Mouse (Mus musculus) megakaryocyte, adult 5-6 weeks (primary cell): ENCODE measurements around the gene Mlxipl. TPM values are rescaled to one million over a fixed set of nuclear protein-coding genes. Genes with fewer than 3 reads are reported as not detected.

ENCODE experiments used
- ATAC-seq: 2 replicates; pipeline ENCODE4 v1.8.0; 2016; ENCODE audit warnings: mild to moderate bottlenecking, inconsistent platforms; ENCODE audit not compliant: poor library complexity, severe bottlenecking
- total RNA-seq, 2 experiments: library from RNA; stranded (forward) in 1 of 2; stranded (reverse) in 1 of 2; fragments of 153-499, 151-499 nt in 1 of 2; fragments of 221-1000, 200-1000 nt in 1 of 2; gene quantifications; 2 replicates each; pipeline versions ENCODE4 v1.2.3 to v1.2.4; 2015 to 2017

Mlxipl gene
- total RNA-seq, 2 experiments from 2014 or later = 0.31 to 0.62 TPM

DNA sequence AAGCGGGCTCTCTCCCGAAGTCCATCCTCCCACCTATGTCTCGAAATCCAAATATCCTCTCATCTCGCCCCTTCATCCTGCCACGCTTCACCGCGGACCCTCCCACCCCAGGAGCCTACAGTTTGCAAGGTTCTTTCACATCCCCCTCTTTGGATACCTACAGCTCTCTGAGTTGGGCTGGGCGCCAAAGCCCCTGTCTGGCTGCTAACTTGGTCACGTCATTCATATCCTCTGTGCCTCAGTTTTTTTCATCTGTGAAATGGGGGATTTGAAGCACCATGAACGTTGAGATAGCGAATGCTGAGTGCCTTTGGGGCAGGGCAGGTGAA, 11.2 kb upstream of the Mlxipl start:
- ATAC-seq = no peak

DNA sequence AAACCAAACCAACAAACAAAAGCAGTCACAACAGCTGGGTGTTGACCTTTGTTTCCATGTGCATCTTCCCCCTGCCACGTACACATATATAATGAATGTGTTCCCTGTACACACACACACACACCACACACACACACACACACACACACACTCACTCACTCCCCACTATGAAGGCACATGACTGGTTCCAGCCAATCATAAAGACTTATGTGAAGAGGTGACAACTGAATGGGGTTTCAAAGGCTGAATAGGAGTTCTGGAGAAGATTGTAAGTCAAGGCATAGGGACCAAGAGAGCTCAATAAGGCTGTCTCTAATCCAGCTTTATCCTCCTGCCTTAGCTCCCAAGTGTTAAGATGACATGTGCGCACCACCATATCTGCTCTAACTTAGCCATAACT, 10.1 kb upstream of the Mlxipl start:
- no peak for ATAC-seq

DNA sequence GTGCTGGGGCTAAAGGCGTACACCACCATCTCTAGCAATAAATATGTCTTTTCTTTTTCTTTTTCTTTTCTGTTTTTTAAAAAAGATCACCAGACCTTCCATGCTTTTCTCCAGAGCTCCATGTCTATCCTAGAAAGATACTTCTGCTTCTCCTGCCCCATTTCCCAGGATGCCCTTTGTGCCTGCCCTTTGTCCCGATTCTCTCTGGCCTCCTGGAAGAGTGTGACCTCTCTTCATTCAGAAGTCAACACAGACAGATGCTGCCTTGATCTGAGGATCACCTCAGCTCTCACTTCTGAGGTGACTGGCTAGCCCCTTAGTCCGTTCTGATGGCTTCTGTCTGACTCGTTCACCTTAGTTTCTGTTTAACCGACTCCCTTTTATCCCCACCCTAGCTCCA, 9.2 kb upstream of the Mlxipl start:
- no peak for ATAC-seq

DNA sequence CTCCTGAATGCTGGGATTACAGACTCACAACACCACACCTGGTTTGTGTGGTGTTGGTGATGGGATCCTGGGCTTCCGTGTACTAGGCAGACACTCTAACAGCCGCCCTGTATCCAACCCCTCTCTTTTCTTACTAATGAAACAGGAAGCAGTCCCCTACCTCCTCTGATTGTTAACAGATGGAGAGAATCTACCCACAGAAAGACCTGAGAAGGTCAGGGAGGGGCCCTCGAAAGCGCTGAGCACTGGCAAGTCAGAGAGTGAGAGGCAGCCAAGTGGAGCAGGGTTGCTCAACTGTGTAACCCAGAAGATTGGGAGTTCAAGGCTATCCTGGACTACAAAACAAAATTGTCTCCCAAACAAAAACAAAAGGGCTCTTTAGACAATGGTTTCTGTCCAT, 2.8 kb upstream of the Mlxipl start:
- ATAC-seq = no peak

DNA sequence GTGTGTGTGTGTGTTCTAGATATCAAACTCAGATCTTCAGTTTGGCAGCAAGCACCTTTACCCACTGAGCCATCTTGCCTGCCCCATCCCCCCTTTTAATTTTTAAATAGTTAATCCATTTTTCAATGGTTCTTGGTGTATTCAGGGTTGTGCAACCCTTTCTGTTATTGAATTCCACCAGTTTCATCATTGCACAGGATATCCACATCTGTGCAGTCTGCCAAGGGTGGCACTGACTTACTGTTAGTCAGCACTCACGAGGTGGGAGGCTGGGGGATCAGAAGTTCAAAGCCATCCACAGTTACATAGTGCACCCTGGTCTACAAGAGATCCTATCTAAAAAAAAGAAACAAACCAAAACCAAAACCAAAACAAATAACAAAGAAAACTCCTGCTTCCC, 11.3 kb downstream of the Mlxipl start:
- no peak for ATAC-seq

DNA sequence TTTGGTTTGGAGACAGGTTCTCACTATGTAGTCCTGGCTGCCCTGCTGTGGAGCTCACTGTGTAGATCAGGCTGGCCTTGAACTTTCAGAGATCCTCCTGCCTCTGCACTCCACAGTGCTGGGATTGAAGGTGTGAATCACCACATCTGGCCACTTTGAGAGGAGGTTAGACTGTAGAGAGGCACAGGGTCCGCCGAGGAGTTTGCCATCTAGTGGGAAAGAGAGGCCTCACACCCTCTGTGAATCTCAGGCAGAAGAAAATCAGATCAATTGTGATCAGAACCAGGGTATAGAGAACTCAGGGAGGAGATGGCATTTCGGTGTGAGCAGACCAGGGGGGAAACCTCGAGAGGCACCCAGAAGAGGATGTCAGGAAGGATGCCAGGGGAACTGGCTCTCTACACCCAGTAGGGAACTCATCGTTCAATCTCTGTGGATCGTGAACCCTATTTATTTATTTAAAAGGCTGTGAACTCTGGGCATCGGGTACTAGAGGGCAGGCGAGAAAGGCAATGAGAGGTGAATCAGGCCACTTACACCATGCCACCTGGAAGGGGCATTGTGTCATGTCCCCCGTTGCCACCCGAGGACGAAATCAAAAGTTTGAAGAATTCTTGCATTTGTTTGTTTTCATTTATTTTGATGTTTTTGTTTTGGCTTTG, 14.4 kb downstream of the Mlxipl start:
- ATAC-seq = 0 out of 2 replicates have a peak, but pooled peaks have one; percentile 32

DNA sequence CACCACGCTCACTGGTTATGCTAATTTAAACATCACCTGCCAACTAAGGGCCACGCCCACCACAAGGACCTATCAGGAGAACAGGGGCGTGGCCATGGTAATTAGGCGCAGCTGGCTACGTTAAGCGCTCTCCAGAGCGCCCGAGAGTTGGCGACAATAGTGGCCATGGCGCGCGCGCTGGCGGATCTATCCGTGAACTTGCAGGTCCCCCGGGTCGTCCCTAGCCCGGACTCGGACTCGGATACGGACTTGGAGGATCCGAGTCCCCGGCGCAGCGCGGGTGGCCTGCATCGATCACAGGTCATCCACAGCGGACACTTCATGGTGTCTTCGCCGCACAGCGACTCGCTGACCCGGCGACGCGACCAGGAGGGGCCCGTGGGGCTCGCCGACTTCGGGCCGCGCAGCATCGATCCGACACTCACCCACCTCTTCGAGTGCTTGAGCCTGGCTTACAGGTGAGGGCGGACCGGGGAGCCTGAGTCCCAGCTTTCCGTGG, 17.1 kb downstream of the Mlxipl start:
- ATAC-seq = peak; percentile 79

DNA sequence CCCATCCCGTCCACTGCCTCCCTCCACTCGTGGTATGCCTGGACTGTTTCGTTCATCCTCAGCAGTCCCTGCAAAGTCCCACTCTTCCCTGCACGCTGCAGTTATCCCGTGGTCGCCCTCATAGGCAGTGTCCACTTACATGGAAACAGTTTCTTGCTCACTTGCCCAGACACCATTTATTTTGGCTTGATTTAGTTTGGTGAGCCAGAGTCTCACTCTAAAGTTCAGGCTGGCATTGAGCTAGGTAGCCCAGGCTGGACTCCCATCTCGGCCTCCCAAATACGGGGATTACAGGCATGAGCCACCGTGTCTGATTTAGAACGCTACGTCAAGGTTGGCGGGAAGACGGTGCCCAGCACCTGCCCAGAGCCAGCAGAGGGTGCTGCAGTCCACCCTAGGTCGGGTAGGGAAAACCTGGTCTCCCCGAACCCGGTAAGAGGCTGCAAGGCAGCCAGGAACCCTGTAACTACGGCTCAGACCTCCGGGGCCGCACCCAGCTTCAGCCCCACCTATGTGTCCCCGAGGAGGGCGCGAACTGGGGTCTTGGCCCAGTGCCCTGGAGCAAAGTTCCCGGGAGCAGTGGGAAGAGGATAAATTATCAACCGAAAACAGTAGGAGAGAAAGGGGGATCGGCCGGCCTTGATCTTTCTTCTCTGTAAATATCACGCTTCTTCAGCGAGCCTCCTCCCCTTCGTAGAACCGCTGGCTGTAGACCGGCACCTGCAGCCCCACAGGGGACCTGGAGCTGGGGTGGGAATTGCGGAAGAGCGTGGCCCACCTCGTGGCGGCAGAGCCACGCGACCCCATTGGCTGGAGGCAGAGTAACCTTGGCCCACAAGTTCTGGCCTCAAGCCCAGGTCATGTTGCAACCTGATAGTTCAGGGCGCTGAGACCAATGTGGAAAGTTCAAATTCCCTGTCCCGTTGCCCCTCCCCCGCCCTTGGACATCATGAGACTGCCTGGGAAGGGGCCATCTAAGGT, 18.1 kb downstream of the Mlxipl start:
- peak; percentile 44 for ATAC-seq

DNA sequence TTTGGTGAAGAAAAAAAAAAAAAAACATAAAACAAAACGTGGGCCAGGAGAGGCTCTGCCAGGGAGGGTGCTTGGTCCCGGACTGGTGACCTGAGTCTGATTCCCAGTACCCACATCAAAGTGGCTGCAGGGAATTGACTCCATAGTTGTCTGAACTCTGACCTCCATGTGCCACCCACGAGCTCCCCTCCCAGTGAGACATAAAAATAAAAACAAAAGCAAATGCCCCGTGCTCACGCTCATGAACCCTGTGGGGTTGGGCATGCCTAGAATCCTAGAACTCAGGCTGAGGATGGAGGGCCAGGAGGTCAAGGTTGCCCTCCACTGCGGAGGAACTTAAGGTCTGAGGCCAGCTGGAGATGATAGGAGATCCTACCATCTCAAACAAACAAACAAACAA, 19.3 kb downstream of the Mlxipl start:
- ATAC-seq = no peak

DNA sequence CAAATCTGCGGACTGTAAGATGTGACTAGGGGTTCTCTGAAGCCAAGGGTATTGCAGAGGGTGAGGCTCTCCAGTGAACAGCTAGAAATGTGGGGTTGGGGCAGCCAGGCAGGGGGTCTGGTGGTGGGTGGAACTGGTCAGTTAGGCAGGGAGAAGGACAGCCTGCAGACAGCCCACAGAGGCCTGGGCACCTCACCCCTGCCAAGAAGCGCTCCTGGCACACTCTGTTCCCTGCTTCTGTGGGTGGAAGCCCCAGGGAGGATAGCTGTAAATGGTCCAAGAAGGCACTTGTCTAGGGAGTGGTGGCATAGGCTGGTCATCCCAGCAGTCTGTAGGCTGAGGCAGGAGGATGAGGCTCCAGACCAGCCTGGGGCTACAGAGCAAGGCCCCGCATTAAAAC, 19.7 kb downstream of the Mlxipl start:
- no peak for ATAC-seq

DNA sequence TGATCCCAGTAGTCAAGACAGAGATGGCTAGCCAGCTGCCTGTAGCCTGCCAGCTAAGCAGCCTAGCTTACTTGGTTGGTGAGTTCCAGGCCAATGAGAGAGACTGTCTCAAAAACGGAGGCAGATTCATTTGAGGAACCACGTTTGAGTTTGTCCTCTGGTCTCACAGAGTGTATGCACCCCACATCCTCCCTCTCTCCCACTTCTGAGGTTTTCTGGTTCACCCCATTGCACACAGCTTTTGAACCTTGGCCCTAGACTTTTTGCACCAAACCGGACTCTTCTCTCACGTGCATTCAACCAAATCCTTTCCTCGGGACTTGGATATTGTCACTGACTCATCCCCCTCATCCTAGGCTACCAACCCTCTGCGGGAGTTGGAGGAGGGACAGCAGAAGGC, 20.3 kb downstream of the Mlxipl start:
- ATAC-seq = no peak

DNA sequence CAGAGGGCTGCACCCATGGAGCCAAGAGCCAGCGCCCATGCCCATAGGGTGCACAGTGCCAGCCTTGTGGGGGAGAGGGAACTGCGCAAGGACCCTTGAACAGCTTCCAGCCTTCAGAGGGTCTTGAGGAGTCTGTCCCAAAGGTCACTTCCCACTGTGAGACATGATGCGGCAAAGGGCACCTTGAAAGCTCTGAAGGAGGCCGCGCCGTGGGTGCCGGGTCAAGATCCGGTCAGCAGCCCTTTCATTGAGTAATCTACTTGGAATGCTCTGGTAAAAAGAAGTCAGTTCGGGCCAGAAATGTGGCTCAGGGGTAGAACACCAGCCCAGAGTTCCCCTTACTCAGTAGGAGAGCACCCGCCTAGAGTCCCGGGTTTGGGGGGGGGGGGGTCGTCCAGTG, 24.1 kb downstream of the Mlxipl start:
- no peak for ATAC-seq

DNA sequence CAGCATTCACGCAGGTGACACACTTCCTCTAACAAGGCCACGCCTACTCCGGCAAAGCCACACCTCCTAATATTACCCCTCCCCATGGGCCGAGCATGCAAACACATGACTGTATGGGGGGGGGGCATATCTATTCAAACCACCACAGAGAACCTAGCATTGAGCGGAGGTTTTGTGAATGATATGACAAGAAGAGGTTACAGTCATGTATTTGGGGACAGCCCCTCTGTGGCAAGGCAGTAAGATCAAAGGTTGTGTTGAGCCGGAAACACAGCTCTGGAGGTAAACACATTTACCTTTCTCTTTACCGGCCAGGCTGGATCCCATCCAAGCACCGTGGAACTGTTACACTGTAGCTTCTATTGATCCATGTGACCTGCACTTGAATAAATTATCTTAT, 25.6 kb downstream of the Mlxipl start:
- ATAC-seq = no peak

DNA sequence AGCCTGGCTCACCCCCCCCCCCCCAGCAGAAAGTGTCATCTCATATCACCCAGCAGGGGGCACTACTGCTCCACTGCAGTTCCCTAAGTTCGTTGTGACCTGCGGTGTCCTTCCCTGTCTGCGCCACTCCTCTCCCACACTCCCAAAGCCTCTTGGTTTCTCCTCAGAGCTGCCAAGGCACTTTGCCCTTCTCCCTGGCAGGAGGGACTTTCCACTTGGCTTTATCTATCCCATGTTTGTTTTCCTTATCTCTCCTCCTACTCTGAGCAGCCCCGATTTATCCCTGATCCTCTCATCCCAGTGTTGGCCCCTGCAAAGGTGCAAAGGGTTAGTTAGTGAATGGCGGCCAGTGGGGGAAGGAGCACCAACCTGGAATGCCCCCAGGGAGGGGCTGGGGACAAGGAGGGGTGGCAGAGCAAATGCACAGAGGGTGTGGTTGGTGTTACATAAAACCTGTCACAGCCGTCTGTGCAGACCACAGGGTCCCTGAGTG, 28.9 kb downstream of the Mlxipl start:
- peak; percentile 96 for ATAC-seq

DNA sequence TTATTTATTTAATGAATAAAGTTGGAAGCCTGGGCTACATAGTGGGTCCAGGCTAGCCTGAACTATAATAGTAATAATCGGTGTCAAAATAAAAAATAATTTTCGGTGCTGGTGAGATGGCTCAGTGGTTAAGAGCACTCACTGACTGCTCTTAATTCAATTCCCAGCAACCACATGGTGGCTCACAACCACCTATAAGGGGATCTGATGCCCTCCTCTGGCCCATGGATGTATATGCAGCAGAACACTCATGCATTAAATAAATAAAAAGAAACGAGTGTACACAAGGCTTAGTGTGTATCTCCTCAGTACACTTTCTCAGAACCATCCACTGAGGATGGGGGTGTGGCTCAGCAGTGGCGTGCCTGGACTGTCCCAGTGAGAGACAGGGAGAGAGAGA, 31.1 kb downstream of the Mlxipl start:
- ATAC-seq = no peak

DNA sequence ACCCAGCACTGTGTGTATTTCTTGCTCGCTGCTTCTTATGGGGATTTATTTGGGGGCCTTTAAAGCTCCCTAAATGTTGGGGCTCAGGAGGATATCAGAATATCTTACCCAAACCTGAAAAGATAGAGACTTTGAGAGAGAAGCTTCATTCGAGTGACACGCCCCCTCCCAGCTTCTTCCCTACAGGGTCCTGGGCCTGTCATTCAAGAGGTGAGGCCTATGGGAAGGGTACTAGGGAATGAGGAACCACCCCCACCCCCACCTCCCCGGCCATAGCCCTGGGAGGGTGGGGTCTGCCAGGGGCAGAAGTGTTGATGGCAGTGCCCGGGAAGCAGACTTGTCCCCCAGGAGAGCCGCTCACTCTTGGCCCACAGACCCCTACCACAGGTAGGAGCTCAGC, 36.4 kb downstream of the Mlxipl start:
- ATAC-seq = peak; percentile 41; the same call in 1 of the 2 replicates

DNA sequence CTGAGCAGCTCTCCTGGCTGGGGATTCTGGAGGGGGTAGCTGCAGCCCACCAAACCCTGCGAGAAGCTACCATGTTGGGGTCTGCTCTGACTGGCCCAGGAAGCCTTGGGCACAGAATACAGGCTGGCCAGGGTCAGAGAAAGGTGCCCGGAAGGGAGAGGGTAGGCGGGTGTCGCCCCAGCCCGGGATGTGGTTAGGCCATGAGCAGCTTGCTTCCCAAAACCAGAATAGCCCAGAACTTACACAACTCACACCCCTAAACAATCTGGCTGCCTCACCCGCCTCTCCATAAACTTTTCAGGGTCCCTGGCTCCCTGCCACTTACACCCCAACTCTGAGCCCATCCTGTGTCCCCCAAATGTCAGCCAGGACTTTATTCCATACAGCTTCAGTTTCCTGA, 38.0 kb downstream of the Mlxipl start:
- ATAC-seq = peak; percentile 90

DNA sequence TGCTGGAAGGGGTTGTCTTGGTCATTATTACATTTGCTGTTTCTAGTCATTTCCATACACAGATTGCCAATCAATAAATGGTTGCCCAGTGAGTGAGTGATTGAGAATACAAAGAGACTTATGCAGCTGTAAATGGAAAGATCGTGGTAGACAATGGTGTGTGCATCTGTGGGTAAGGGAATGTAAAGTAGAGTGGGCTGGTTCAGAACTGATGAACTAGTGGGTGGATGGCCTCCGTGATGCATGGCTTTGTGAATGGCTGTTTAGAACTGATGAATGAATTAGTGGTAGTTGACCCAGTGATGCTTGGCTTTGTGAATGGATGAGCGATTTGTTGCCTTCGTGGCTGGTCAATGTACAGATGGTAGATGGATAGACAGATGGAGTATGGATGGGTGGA, 40.1 kb downstream of the Mlxipl start:
- ATAC-seq = no peak

DNA sequence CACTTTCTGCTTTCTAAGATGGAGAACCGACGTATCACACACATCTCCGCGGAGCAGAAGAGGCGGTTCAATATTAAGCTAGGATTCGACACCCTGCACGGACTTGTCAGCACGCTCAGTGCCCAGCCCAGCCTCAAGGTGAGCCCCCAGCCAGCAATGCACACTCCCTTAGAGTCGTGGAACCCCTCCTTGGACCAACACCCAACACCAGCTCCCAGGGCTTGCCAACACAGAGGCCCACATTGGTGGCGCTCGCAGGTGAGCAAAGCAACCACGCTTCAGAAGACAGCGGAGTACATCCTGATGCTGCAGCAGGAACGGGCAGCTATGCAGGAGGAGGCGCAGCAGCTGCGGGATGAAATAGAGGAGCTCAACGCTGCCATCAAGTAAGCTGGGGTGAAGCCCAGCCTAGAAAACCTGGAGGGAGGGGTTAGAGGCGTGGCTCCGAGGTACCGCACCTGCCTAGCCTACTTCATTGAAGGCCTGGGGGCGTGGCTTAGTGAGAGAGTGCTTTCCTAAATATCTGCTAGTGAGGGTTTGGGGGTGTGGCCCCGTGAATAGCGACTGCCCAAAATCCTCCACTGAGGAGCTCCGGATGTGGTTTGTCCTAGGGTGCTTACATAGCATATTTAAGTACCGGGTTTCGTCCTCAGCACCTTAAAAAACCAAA, 44.2 kb downstream of the Mlxipl start:
- peak; percentile 73 for ATAC-seq

DNA sequence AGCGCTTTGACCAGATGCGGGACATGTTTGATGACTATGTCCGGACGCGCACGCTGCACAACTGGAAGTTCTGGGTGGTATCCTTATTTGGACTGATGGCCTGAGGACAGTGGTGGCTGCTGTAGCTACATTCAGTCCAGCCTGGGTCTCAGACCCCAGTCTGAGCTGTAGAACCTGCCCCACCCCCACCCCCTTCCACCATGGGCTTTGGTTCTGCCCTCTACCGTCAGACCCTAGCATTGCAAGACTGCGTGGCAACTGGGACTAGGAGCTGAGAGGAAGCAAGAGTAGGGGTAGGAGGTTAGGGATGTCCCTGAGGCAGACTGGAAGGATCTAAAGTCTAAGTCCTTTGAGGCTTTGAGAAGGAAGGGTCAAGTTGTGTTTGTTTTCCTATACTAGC, 44.8 kb downstream of the Mlxipl start:
- peak; percentile 80 for ATAC-seq

DNA sequence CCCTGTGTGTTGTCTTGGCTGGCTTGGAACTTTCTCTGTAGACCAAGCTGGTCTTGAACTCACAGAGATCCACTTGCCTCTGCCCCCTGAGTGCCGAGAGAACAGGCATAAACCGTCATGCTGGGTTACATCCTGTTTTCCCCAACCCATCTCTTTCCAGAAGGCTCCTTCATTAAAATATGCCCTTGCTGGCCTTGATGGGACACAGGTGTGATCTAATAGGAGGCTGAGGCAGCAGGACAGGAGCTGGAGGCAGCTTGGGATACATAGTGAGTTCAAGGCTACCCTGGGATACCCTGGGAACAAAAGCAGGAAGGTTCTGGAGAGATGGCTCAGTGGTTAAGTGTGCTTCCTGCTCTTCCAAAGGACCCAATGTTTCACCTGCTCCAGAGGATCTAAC, 50.2 kb downstream of the Mlxipl start:
- no peak for ATAC-seq
